Mouse (Mus musculus): ENCODE results near the gene Bach2.

The Bach2 gene

DNA sequence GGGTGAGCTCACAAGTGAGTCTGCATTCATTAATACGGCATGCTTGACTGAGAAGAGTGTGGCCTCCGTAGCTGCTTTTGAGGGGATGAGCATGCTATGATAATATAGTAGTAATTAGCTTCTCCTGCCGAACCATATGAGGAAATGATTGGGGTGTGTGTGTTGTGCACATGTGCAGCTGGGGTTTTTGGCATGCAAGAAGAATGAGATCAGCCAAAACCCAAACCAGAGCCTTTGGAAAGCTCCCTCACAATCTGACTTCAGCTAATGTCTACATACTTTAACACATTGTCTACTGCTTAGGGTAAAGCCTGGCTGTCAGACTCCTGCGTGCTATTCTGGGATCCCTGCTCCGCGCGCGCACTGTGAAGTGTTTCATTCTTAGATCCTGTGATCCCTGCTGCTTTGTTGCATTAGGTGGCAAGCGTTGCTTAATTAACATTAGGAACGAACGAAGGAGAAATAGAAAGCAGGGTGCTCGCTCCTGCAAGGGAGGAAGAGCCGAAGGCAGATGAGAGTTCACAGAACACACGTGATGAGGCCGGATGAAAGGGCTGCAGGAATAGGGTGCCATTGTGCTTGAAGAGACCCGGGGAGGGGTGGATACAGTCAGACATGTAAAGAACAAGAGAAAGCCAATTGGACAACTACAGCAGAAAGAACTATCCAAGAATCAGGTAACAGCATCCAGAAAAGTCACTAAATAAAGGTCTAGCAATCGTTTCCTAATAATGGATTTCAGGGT is 248.2 kb downstream of the Bach2 start:
- no peak for DNase-seq (ENCODE audit: low spot score in 2 of 2)

DNA sequence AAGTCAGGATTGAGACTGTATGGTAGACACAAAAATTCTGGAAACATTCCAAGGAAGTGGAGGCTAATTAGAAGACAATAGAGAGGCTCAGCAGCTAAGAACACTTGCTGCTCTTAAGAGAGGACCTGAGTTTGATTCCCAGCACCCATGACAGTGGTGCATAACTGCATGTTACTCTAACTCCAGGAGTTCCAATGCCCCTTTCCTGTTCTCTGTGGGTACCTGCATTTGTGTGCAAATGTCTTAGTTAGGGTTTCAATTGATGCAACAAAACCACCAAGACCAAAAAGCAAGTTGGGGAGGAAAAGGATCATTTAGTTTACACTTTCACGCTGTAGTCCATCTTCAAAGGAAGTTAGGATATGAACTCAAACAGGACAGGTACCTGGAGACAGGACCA is 250.6 kb downstream of the Bach2 start:
- DNase-seq (ENCODE audit: low spot score in 2 of 2) = no peak

DNA sequence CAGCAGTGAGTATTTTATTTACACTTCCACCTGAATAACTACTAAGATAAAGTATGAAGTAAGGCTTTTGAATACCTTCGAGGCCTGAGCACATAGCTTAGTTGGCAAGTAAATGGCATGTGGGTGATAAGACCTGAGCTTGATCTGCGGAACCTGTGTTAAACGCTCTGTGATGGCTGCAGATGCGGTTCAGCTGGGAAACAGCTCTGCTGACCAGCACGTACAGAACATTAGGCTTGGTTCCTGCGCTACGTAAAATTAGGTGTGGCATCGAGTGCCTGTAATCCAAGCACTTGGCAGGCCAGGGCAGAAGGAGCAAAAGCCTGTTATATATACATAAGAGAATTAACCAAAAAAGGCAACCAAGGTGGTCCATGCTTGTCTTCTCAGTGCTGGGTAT is 252.6 kb downstream of the Bach2 start:
- DNase-seq (ENCODE audit: low spot score in 2 of 2) = no peak

DNA sequence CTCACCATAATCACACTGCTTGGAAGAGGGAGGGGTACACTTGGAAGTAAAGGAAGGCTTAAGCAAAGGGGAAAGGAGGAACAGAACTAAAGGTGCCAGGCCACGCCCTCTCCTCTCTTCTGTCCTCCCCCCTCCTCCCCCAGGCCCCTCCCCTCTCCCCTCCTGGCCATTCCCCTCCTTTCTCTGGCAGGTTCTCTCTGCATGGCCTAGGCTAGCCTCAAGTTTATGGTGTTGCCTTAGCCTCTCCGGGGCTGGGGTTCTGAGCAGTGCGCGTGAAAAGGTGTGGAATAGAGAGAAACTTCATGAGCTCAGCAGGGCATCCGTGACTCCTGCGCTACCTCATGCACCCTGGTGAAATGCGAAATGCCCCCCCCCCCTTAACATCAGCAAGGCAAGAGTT is 254.2 kb downstream of the Bach2 start:
- DNase-seq (ENCODE audit: low spot score in 2 of 2) = no peak

DNA sequence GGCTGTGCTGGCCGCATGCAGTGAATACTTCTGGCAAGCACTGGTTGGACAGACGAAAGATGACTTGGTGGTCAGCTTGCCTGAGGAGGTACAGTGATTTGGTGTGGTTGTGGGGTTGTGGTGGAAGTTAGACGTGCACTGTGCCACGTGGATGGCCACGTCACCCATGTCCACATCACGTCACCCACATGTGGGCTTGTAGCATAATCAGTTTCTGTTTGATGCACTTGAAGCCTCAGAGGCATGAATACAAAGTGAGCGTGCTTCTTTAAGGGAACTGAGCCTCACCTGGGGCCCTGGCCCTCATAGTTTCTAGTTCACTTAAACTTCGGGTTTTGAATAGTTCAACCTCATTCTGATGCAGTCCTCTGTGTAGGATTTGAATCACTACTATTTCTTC is 263.2 kb downstream of the Bach2 start:
- no peak for DNase-seq (ENCODE audit: low spot score in 2 of 2)

DNA sequence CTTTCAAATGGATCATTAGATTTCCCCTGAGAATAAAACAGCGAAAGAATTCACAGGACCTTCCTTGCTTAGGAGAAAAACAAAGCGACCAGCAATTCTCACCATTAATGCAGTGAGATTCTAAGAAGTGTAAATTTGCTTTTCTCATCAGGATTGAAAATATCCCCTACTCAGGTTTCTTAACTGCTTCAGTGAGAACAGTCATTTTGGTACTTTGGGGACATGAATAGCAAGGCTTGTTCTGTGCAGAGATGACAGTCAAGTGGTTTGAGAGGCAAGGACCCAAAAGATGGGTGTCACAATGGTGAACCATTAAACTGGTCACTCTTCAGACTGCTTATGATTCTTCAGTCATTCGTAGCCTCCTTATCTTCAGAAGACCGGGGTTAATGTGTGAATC is 263.6 kb downstream of the Bach2 start:
- no peak for DNase-seq (ENCODE audit: low spot score in 2 of 2)

DNA sequence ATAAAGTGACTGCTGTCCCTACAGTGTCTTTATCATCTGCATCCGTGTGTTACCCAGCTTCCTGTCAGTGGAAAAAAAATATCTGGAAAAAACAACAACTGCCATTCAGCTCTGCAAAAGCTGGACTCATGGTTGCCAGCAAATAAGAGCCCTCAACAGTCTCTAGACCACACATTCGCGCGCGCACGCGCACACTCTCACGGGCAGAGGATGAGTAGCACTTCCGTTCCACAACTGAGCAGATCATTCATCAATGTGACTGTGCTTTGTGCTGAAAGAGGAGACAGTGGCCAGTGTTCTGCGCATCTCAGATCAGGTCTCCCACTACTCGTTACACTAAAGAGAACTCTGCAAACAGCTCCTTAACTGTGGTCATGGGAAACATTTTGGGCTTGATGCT is 265.6 kb downstream of the Bach2 start:
- DNase-seq (ENCODE audit: low spot score in 2 of 2) = no peak

DNA sequence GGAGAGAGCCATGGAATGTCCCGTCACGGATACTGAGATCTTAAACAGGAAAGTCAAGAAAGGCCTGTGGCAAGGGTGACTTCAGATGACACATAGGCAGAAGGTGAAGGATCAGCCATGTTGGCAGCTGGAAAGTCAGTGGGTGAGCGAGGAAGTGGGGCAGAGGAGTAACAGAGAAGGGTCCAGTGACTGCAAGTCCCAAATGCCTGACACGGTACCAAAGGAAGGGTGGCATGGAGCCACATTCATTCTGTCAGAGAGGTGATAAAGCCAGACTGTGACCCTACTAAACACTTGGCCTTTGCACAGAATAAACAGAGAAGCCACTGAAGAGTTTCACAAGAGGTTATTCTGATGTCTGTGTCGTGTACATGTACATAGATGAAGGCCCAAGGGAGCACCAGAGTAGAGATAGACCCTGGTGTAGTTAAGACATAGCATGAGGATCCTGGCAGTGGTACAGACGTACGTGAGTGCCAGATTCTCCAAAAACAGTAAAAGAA is 267.8 kb downstream of the Bach2 start:
- no peak for DNase-seq (ENCODE audit: low spot score in 2 of 2)

DNA sequence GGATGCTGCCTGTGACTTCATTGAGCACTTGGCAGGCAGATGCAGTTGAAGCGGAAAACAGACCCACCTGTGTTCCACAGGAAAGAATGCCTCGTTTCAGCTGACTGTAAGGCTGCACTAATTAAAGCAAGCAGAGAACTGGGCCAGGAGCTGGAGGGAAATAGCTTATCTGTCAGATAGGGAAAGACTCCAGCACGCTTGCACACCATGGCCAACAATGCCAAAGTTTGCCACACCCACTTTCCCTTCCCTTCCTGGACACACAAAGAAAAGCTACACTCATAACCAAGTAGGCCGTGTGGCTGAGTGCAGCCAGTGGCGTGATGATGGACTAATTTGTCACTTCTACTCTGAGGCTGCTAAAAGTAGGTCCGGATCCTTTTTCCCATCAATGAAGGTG is 268.4 kb downstream of the Bach2 start:
- no peak for DNase-seq (ENCODE audit: low spot score in 2 of 2)

DNA sequence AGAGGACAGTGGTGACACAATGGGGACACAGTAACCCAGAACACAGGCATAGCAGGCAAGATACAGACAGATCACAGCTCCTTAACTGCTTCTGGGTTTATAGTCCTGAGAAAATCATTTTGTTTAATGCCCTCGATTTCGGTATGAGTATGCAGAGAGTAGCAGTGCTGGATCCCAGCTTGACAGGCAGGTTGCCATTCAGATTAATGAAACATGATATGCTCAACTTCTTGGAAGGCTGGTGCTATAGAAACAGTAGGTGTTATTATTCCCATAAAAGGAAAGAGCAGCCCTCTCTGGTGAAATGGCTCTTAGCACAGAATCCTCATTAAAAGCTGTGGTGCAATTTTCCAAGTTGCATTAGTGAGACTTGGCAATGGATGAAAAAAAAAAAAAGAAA is 270.0 kb downstream of the Bach2 start:
- DNase-seq (ENCODE audit: low spot score in 2 of 2) = no peak

DNA sequence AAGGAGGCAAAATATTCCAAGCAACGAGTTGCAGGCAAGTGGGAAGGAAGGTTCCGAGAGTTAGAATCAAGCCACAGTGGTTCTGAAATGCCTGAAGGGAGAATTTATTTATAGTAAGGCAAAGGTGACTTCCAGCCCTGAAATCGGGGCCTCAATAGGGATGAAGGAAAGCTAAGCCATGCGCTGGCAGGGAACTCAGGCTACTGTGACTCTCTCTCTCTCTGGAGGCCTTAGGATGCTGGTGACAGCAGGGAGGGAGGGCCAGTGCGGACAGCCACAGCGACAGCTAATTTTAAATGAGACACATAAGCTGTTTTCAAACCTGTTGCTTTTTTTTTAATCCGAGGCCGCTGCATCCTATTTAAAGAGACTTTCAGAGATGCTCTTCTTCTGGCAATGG is 270.4 kb downstream of the Bach2 start:
- DNase-seq (ENCODE audit: low spot score in 2 of 2) = no peak

DNA sequence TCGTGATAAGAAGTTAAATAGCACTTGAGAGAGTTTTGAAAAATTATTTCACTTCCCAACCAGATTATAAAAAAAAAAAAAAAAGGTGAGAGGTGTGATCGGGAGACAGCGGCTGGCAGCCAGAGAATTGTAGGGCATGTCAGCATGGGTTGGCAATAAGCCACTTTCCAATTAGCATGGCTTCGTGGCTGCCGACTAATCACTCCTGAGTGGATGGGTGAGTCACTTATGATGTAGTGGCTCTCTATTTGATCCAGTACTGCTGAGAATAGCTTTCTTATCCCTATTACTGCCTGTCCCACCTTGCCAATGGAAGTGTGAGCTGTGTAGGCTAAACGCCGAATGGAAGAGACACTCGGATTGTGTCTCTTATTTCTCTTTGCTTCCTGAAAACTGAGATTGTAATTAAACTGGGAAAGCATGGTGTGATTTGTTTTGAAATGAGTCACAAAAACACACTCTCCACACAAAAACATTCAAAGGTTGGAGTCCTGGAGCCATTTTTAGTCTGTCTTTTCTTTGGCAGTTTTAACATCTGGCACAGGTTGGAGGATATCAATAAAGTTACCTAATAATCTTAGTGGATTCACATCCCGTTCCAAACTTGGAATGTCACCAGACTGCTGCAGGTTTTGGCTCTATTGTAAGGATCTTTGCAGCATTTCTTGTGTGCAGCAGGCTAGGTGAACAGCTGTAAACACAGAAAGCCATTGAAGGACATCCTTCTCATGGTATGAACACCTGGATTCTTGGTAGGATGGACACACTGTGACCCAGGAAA is 271.4 kb downstream of the Bach2 start:
- no peak for DNase-seq (ENCODE audit: low spot score in 2 of 2)

DNA sequence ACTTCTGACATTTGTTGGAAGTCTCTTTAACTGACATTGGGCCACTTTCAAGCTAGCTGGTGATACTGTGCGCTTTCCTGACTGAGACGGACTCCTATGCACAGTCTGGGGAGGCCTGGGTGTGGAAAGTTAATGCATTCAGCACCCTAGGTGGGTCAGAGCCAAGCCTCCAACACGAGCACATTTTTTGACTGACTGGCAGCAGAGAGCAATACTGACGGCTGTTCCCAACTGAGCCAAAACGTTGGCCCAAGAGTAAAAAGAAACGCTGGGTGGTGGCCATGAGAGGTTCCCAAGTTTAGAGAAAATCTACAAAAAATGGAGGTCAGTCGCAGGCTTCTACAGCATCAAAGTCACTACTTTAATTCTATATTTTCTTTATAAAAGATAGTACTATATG is 272.3 kb downstream of the Bach2 start:
- no peak for DNase-seq (ENCODE audit: low spot score in 2 of 2)

DNA sequence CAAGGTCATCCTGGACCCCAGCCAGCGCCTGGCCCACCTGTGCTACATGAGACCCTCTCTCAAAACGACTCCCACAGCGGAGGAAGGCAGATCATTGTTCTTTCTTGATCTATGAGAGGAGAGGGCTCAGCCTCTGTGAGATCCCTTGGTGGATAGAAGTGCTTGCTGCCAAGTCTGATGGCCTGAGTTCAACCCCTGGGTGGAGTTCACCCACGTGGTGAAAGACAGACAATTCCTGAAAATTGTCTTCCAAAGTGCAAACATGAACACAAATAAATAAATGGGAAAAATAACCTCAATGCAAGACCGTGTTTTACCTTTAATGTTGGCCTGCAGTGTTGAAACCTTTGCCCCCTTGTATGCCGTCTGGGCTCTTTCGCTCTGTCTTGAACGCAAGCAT is 277.5 kb downstream of the Bach2 start:
- DNase-seq (ENCODE audit: low spot score in 2 of 2) = no peak

DNA sequence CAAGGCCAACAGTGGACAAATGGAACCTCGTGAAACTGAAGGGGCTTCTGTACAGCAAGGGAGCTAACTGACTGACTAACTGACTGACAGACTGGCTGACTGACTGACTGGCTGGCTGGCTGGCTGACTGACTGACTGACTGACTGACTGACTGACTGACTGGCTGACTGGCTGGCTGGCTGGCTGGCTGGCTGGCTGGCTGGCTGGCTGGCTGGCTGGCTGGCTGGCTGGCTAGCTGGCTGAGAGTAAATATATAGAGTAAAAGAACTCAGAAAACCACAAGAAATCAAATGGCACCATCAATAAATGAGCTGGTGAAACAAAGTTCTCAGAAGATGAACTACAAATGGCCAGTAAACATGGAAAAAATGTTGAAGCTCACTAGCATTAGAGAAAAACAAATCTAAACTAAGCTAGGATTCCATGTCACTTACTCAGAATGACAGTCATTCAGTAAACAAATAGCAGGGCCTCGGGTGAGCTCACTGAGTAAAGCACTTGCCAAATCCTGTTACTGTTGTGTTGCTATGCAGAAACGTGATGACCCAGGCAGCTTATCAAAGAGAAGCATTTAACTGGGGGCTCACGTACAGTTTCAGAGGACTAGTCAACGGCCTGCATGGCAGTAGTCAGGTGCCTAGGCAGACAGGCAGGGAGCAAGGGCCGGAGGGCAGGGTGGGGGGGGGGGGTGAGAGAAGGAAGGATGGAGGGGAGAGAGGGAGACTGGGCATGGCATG is 280.4 kb downstream of the Bach2 start:
- no peak for DNase-seq (ENCODE audit: low spot score in 2 of 2)

DNA sequence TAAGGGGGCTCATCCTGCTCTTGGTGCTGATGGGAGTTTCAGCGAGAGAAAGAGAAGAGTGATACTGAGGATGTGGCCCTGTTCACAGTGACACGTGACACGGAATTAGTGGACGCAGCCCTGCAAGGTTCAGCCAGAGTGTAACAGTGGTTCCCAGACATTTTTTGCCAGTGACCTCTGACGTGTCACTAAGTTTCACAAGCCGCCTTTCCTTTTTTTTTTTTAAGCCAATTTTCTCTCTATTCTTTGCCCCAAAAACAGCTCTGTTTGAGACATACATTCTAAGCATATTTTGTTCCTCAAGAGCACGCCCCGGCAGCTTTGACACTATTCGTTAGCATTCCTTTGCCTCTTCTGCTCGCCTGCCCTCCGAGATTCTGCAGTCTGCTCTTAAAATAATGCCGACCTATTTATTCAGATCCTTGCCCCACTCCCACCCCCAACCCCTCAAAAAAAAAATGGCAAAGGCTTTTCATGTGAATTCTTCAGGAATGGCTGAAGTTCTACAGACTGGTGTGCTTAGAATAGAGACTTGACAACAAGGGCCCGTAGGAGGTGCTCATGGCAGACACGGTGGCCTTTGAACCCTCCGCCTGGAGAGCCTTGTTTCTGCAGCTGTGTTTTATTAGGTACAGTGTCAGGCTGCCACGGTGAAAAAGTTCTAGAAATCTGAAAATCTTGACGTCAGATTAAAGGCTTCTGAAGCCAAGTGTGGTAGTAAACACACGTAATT is 282.2 kb downstream of the Bach2 start:
- no peak for DNase-seq (ENCODE audit: low spot score in 2 of 2)

DNA sequence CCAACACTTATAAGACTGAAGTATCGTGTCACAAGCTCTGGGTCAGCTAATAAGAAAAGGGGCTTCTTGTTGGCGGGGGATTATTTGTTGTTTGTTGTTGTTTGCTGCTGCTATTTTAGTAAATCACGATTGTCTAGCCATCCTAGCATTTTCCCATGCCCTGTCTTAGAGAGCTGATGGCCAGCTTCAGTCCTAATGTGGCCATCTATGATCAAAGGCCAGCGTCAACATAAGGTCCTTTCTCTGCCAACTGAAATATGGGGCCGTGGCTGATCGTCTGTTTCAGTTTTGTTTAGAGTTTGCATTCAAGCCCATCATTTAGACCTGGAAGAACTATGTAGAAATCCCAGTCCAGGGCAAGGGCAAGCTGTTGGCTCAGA is 282.7 kb downstream of the Bach2 start:
- no peak for DNase-seq (ENCODE audit: low spot score in 2 of 2)

DNA sequence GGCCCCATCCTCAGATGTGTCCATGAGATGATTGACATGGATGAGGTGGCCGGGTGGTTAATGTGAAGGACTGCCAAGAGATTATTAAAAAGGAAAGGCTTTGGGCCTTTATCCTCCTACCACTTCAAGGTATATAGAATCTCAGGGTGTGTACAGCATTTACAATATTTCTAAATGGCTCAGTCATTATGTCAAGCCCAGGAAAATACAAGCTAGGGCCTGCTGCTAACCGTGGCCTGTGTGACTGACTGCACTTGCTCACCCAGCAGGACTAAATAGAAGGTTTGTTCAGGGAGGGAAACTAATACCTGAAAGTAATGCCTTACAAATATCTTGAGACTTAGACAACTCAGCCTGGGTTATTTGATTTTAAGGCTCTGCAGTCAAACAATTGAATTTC is 283.4 kb downstream of the Bach2 start:
- no peak for DNase-seq (ENCODE audit: low spot score in 2 of 2)

DNA sequence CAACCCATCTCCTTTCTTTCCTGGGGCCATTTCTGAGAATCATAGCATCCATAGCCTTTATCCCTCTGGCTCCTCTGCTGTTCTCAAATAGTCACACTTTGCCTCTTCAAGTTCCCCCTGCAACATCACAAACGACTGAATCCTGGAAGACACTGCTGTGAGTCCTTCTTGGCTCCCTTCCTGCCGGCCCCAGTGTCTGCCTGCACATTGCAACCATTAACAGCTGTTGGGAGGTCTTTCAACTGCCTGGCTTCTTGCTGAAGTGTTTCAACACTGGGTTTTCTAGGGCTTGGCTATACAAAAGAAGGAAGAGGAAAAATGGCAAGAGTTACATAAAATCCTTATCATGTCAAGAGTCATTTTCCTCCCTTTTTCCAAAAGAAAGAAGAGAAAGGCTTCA is 285.7 kb downstream of the Bach2 start:
- no peak for DNase-seq (ENCODE audit: low spot score in 2 of 2)

DNA sequence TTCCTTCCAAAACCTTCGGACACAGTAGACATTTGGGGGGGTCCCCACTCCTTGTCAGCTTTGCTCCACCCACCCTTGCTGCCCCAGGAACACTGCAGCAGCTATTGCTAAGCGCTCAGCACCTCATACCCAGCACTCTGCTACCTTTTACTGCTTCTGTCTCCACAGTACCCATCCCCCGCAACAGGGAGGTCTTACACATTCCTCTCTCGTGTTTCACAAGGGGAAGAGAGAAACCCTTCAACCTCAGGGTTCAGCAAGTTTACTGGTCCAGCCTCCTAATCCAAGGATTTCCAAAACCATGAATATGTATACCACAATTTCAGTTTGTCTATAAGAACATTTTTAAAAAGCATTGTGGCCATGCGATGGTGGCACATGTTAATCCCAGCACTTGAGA is 286.4 kb downstream of the Bach2 start:
- DNase-seq (ENCODE audit: low spot score in 2 of 2) = no peak

DNA sequence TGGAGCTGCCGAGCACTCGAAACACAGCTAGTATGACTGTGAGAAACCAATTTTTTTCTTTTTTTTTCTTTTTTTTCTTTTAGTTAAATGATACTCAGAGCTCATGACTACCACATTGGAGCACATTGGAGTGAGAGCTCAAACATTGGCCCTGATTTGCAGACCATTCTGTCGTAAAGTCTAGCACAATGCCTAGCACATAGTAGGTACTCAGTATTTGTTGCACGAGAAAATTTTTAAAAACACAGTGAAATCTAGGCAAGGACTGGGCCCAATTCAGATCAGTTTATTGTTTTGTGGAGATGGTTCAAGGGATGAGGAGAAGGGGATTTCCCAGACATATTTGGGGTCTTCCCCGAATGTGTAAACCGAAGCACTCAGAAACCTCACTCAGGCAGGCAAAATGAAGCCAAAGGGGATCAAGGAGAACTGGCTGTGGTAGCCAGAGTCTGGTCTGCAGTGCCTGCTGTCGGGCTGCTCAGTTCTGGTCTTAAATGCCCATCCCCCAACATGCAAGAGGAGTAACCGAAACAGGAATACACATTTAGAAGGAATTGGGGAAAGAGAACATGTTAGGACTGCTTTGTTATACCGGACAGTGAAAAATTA is 287.7 kb downstream of the Bach2 start:
- DNase-seq (ENCODE audit: low spot score in 2 of 2) = no peak

Data from spleen, postnatal 10 days (tissue).